Mouse (Mus musculus) megakaryocyte, embryonic 14.5 days (primary cell): Measurements from ENCODE around the gene Tgfa.

ENCODE experiments used
- FLI1 ChIP-seq: IDR thresholded peaks from 2 replicates; pipeline ENCODE4 v1.6.1; 2012; ENCODE audit warnings: low read length, inconsistent platforms, mixed read lengths
- GATA1 ChIP-seq: IDR thresholded peaks from 3 replicates; pipeline ENCODE4 v1.6.1; 2012; ENCODE audit warnings: mixed read lengths, low read length, inconsistent platforms, borderline replicate concordance

DNA sequence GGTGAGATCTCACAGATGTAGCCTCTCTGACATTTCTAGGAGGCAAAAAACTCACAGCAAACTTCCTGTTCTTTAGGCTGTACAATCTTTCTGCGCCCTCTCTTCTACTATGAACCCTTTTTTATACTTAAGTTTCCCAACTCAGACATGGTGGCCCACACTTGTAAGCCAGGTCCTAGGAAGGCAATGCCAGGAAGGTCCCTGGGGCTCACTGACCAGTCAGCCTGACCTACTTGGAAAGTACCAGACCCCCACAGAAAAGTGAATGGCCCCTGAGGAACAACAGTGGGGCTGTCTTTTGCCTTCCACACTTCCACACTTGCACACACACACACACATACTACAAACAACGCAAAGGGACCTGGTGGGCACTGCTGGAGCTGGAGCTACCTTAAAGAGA, 55.2 kb downstream of the Tgfa start:
- no peak for TF ChIP-seq FLI1
- TF ChIP-seq GATA1: no peak
